Mouse (Mus musculus) embryo, embryonic 9.5 days (tissue): ENCODE measurements around the gene Tor1aip2.
"Not testable (repeated sequence)": the region's sequence is repeated elsewhere in the genome, so short reads cannot be mapped to it uniquely, and the experiment has no call there.

Experiments used
- DNase-seq: peaks from one replicate; pipeline ENCODE4 v3.0.0-alpha.2; 2017; ENCODE audit errors: extremely low spot score

Tor1aip2 gene

GRCm38 (mm10) chr1:156035269-156035929 lies at the start of gene Tor1aip2:
TSS of gene Tor1aip2 (plus strand) at chr1:156035403.
- DNase-seq = peak; percentile 91

DNA sequence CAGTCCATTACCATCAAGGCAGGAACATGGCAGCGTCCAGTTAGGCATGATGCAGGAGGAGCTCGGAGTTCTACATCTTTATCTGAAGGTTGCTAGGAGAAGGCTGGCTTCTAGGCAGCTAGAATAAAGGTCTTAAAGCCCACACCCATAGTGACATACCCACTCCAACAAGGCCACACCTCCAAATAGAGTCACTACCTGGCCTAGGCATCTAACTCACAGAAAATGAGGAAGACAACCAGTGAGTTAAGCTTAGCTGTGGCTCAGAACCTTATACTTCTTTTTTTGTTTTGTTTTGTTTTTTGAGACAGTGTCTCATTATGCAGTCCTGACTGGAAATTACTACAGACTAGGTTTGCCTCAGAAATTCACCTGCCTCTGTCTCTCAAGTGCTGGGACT lies 47.6 kb upstream of the Tor1aip2 start:
- no peak for DNase-seq

GRCm38 (mm10) chr1:155989387-155989786 lies 45.8 kb upstream of the Tor1aip2 start:
- no peak for DNase-seq

GRCm38 (mm10) chr1:155990391-155990790 lies 44.8 kb upstream of the Tor1aip2 start:
- no peak for DNase-seq

DNA sequence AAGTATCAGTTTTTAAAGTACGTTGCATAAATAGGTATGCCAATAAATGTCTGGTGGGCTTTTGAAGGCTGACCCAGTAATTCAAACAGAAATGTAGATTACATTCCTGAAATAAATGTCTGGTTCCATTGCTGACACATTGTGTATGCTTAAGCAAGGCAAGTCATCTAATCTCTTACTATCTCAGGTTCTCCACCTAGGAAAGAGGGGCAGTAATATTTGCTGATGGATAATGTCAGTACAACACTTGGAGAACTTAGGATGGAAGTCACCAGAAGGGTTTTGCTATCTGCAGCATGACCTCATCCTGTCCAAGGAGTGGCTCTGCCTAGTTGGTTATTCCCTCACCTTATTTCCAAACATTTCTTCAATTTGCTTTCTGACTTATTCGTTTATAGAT lies 40.7 kb upstream of the Tor1aip2 start:
- DNase-seq = no peak

- no peak for DNase-seq
These were observed 39.6 kb upstream of the Tor1aip2 start for GRCm38 (mm10) chr1:155995612-155996011.

GRCm38 (mm10) chr1:156002366-156002765 lies 32.8 kb upstream of the Tor1aip2 start:
- no peak for DNase-seq

- DNase-seq = no peak
These were observed 31.8 kb upstream of the Tor1aip2 start for GRCm38 (mm10) chr1:156003201-156003935.

- no peak for DNase-seq
These were observed 29.3 kb upstream of the Tor1aip2 start for GRCm38 (mm10) chr1:156005906-156006305.

DNA sequence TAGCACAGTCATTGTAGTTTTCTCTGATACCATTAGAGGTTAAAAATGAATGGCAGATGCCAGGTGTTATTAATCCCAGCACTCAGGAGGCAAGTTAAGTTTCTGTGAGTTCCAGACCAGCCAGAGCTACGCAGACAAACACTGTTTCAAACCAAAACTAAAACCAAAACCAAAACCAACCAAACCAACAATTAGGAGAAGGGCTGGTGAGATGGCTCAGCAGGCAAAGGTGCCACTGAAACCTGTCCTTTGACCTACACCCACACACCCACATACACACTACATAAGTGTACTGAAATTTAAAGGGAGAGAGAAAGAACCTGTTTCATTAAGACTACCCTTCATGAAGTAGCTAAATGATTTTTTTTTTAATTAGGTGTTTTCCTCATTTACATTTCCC lies 26.2 kb upstream of the Tor1aip2 start:
- no peak for DNase-seq

- no peak for DNase-seq
These were observed 15.4 kb upstream of the Tor1aip2 start for GRCm38 (mm10) chr1:156019800-156020199.

DNA sequence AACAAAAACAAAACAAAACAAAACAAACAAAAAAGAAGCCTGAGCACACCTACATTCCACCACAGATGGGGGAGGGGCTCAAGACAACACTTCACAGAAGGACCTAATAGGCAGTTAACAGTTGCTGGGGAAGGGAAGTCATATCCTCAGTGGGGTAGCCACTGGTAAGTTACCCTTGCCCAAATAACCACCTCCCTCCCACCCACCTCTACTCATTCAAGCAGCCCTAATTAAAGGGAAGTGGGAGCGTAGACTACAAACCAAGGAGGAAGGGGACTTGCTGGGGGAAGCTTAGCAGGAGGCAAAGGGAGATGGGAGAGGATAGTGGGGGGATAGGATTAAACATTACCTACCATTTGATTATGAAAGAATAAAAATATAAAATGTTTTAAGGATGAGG lies 14.8 kb upstream of the Tor1aip2 start:
- no peak for DNase-seq

DNA sequence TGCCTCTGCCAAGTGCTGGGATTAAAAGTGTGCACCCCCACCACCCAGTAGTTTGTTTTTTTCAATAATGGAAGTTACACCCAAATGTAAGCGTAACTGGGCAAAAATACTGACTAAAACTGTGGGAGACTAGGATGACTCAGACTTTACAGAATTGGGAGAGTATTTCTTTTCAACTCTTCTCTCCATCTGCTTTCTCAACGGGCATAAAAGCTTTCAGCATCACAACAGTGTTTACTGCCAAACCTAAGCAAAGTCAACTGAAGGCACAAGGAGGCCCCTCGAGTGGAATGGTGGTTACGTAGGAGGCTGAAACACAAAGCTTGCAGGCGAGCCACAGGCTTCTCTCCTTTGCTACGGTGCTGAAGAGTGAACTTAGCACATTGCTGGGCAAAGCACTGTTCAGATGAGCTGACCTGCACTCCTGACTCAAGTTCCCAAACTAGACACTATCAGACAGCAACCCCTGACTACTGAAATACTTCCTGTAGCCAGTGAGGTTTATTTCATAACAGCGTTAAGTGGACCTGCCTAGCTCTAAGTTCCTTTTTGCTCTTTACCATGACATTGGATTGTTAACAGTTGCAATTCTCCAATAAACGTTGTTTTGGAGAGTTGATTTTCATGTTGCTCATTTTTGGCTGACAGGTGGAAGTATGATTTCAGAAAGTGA lies 10.2 kb upstream of the Tor1aip2 start:
- no peak for DNase-seq

DNA sequence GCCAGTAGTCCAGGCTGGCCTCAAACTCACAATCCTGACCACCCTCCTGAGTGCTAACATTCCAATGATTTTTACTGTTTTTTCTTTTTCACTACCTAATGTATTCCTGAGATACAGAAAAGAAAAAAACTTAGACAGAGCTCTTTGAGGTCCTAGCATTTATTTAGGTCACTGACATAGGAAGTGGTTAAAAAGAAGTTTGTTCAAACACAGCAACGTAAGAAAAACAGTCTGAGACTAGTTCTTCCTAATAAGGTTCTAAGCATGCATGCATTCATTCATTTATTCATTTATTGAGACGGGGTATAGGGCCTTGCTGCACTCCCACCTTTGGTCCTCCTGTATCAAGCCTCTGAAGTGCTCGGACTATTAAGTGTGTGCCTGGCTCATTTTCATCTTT lies 7.4 kb upstream of the Tor1aip2 start:
- DNase-seq = no peak

- DNase-seq = no peak
These were observed 6.7 kb upstream of the Tor1aip2 start for GRCm38 (mm10) chr1:156028340-156028975.

GRCm38 (mm10) chr1:156033921-156034320 lies 1.3 kb upstream of the Tor1aip2 start:
- DNase-seq = no peak

- no peak for DNase-seq
These were observed 542 bp upstream of the Tor1aip2 start for GRCm38 (mm10) chr1:156034661-156035060.

GRCm38 (mm10) chr1:156035930-156036737 lies 931 bp downstream of the Tor1aip2 start, which contains the start of gene Tor1aip1:
TSS of gene Tor1aip1 (minus strand) at chr1:156036480.
- DNase-seq = peak; percentile 97

DNA sequence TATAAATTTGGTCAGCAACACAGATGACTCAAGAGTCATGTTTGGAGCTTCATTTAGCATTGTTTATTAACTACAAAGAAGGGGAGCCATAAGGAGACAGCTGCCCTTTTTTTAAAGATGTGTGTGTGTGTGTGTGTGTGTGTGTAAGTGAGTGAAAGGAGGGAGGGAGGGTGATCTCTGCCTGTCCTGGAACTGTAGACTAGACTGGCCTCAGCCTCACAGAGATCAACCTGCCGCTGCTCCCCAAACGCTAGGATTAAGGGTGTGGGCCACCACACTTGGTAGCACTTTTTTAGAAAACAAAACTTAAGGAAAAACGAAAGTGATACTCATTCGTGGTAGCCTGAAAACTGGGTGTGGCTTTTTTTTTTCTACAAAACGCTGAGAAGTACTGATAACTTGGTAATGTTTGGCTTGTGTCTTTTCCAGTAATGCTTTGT lies 2.0 kb downstream of the Tor1aip2 start:
- DNase-seq = no peak

- not testable (repeated sequence) for DNase-seq
These were observed 4.8 kb downstream of the Tor1aip2 start for GRCm38 (mm10) chr1:156039989-156040388.

DNA sequence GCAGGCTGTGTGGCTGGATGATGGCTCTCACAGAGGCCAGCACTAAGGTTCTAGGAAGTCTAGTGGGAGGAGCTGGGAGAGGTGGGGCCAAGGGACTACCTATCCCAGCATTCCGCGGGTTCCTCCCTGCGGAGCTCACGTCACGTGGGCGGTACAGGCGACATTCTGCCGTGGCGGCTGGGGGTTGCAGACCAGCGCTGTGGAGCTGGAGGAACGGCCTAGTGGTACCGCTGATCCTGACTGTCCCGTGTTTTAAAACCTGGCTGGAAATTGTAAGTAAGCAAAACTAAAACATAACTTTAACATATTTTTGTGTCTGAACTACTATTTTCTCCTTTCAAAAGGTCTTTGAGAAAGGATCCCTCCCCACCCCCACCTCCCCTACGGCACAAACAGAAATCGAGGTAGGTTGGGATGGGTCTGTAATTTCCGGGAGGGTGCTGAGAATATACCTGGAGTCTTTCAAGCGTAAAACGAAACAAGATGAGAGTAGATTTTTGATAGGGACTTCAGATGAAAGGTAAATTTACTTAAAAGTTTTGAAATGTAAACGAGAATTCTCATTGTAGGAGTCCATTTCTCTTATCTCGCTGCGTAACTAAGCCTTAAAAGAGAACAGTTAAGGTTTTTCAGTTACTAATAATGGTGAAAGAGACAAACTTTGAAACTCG lies 5.7 kb downstream of the Tor1aip2 start:
- peak; percentile 90 for DNase-seq
